Mouse (Mus musculus) stomach, postnatal 0 days (tissue): ENCODE measurements around the gene C530008M17Rik.
A peak's percentile ranks its signal among the peaks of the same experiment; 100 is the strongest.

ENCODE experiments used
- CTCF ChIP-seq: IDR thresholded peaks from 2 replicates; pipeline ENCODE4 v1.5.1; 2016; ENCODE audit warnings: antibody characterized with exemption, low read depth, mild to moderate bottlenecking, moderate library complexity
- EP300 ChIP-seq: optimal IDR thresholded peaks from 2 replicates; pipeline ENCODE3; 2016; ENCODE audit warnings: antibody characterized with exemption

- TF ChIP-seq EP300 (no peak), CTCF (peak; percentile 50)
Observed at GRCm38 (mm10) chr5:76635592-76635991, 20.7 kb upstream of the C530008M17Rik start.
